Mouse (Mus musculus) c-Kit-positive CD71-negative TER-119-negative erythroid progenitor cells, embryonic 14.5 days (primary cell): ENCODE measurements around the gene Edn2.

Experiments used
- DNase-seq: peaks from one replicate; pipeline ENCODE4 v3.0.0-alpha.2; 2013; ENCODE audit warnings: low read depth

The Edn2 gene

GRCm38 (mm10) chr4:120158714-120159310, 2.2 kb upstream of the Edn2 start:
- DNase-seq: no peak

GRCm38 (mm10) chr4:120162586-120162985, 1.6 kb downstream of the Edn2 start:
- no peak for DNase-seq

DNA sequence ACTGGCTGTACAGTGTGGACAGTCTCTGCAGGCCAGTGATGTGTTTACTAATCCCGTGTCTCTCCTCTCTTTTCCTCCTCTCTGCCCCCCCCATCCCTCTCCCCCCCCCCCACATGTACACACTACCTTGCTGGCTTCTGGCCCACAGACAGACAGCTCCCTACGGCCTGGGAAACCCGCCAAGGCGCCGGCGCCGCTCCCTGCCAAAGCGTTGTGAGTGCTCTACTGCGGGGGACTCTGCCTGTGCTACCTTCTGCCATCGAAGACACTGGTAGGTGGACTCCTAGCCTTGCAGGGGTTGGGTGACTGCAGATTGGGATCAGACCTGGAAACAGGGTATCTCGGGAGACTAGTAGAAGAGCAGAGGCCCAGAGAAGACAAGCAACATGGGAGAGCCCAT, 2.2 kb downstream of the Edn2 start:
- DNase-seq: no peak

DNA sequence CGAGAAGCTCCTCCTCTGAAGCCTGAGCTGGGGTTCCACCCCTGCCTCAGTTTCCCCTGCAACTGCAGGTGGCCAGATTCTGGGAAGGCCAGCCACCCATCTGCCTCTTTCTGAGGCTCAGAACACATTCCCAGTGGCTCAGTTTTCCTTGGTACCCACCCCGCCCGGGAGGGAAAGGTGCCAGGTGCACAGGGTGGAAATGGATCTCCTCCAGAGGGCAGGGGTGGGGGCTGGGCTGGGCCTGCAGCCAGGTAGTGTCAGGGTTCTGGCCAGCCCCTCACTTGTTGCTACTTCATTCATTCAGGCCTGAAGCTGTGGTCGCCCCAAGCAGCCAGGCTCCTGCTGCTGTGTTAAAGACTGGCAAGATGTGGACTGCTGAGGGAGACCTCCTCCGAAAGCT, 3.3 kb downstream of the Edn2 start:
- DNase-seq: no peak

DNA sequence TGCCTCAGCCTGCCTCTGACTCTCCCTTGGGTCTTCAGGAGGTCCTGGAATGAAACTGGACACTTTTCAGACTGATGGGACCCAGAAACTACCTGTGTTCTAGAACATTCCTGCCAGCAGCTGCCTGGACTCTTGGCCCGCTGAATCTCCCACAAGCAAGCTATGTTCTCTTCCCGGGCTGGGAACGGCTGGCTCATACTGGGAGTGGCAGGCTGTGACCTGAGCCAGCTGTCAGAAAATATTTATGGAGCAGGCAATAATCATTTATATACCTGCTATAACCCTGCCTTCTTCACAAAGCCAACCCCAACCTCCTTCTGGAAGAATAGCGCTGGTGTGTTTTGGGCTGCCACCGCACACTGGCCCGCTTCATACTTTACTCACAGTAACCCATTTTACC, 6.8 kb downstream of the Edn2 start:
- DNase-seq: no peak

GRCm38 (mm10) chr4:120168346-120168745, 7.3 kb downstream of the Edn2 start:
- DNase-seq: no peak

GRCm38 (mm10) chr4:120170387-120170936, 9.5 kb downstream of the Edn2 start:
- no peak for DNase-seq

DNA sequence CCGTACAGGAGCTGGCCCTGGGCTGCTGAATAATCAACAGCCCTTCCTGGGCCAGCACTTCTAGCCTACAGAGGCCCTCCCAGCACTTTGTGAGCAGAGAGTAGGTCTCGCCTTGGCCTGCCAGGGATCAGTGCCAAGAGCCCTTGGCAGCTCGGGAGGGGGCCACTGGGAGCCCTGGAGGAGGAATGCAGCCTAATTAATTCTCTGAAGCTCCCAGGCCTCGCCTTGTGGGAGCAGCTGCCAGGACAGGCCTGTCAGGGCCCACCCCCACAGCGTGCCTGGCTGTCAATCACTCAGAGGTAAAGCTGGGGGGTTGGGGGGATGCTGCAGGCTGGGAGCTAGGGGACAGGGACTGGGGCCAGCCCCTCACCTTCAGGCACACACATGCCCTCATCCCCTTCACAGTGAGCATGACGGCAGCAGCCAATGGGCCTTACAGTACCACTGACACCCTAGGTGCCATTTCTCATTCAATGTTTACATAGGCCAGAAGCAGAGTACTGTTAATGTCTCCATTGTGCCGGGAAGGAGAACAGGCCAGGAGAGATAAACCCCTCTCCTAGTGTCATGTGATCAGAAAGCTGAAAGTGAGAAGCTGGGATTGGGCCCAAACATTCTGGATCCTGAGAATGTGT, 11.2 kb downstream of the Edn2 start:
- DNase-seq: no peak

GRCm38 (mm10) chr4:120179123-120179522, 18.1 kb downstream of the Edn2 start:
- DNase-seq: no peak

DNA sequence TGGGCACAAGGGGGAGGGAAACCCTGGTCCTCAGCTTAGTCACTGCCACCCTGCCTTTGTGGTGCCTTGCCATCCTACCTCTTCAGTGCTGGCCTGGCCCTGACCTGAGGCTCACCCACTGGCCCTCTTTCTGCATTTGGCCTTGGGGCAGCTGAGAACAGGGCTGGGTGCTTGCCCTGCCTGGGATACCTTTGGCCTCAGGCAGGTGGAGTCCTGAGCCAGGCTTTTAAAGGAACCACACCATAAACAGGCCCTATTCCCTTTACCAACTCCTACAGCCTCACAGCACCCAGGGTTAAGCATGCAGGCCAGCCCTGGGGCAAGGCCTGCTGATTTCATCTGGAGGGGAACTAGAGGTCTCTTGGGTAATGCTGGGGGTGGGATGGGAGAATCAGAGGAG, 19.5 kb downstream of the Edn2 start:
- DNase-seq: no peak

GRCm38 (mm10) chr4:120184374-120184991, 23.5 kb downstream of the Edn2 start:
- DNase-seq: no peak

GRCm38 (mm10) chr4:120186441-120186840, 25.4 kb downstream of the Edn2 start:
- DNase-seq: no peak

DNA sequence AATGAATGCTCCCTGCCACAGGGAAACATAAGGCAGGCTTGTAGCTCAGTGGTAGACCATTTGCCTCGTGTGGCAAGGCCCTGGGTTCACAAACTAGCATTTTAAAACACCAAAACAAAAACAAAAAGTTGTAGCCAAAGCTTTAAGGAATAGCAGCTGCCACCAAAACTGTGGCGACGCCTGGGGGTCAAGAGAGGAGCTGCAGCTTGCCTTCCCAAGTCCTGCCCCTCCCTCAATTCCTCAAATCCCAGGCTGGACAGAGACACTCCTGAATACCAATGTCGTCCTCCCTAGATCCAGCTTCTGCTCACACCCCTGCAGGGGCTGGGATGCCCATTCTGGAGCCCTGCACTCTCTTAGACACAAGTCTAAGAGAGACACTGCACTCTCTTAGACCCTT, 25.9 kb downstream of the Edn2 start:
- no peak for DNase-seq

GRCm38 (mm10) chr4:120188204-120188603, 27.2 kb downstream of the Edn2 start:
- no peak for DNase-seq

DNA sequence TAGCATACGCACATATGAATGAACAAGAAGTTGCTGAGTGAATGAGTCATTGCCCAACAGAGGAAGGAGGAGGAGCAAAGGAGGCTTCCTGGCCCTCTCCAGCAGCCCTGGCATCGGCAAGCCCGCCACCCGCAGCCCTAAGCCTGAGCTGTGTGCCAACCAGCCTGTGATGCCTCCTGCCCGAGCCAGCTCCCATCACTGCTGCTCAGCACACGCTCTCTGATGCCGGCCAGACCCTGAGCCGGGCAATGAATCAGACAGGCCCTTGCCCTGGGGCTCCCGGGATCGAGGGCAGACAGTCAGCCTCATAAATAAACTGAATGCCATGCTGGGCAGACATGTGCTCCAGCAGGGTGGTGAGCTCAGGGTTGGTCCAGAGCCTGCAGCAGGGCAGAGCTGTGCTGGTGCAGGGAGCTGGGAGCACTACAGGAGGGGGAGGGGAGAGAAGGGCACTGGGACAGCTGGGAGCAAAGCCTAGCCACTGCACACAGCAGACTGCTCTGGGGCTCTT, 27.7 kb downstream of the Edn2 start:
- DNase-seq: no peak

- no peak for DNase-seq
Measured at GRCm38 (mm10) chr4:120189941-120190340, 28.9 kb downstream of the Edn2 start.

GRCm38 (mm10) chr4:120191987-120192386, 31.0 kb downstream of the Edn2 start:
- no peak for DNase-seq

DNA sequence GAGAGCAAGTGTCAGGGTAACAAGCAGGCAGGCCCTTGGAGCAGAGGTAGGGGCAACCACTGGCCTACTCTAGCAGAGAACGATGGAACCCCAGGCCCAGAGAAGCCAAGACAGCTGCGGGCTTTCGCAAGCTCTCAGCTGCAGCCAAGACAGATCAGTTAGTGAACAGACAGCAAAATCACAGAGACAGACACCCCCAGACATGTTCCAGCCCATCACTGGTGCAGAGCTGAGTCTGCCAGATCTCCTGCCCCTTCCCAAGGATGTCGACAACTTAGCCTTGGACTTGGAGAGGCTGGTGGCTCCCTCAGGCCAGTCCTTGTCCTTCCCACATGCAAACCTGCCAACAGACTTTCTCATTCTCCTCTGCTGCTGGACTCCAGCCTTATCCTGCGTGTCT, 33.0 kb downstream of the Edn2 start:
- DNase-seq: no peak

DNA sequence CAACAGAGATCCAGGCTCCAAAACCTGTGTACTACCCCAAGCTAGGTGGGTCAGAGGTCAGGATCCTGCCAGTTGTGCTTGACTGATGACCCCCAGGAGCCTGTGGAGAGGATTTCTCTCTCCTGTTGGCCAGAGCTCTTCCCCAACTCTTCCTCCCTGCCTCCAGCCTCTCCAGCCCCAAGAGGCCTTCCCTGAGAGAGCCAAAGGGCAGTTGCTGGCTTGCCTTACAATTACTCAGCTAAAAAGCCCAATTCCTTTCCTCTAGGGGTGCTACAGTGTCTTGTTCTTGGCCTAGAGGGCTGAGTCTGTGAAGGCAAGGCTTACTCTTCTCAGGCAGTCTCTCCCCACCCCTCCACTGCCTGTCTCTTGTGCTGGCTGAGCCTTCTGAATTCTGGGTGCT, 34.0 kb downstream of the Edn2 start:
- no peak for DNase-seq

DNA sequence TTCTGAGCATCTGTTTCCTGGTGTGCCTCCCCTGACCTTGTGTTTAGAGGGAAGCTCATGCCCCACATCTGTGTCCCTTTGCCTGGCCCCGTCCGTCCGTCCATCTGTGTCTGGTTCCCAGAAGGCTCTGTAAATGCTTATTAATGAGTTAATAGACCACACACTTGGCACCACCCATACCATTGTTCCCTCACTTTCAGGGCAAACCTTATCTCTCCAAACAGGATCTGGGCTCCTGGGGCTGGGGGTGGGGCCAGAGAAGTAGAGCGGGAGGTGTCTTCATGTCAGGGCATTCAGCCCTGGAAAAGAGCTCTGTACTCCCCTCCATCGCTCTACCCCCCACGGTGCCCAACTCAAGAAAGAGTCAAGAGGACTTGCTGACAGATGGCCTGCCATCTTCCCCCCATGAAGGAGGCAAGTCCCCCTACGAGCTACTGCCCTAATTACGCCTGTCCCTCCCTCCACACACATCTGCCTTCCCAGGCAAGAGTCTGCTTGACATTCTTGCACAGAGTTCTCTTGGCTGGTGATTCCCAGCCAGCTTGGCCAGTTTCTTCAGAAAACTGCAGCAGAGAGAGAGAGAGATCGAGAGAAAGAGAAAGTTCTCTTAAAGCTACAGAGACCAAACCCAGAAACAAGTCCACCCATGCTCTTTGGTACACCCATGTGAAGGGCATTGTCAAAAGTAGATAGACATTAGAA, 38.3 kb downstream of the Edn2 start:
- no peak for DNase-seq

DNA sequence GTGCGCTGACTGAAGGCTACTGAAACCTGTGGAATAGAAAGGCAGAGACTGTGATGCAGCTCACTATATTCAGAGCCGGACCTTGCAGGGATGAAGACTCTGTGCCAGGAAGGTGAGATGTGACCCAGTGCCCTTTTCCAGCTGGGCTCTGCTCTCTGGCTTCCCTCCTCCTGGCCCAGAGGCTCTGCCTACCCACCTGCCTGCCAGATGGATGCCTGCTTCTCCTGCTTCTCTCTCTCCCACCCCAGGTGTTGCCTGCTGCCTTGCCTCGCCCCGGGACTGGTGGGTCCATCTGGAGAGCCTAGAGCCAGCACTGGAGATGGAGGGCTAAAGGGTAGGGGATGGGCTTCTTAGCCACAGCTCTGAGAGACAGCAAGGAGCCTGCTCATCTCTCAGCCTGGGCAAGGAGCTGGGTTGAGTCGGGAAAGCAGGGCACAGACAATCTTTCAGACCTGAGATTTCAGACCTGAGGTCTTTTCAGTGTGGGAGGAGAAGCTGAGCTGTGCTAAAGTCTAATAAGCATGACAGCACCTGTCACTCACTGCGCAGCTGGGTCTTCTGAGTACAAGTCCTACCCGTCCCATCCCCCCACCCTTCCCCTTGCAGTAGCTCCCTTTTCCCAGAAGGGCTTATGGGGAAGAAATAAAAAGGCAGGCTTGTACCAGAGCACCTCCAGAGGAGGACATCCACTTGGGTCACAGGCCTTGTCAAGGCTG, 39.7 kb downstream of the Edn2 start:
- no peak for DNase-seq

DNA sequence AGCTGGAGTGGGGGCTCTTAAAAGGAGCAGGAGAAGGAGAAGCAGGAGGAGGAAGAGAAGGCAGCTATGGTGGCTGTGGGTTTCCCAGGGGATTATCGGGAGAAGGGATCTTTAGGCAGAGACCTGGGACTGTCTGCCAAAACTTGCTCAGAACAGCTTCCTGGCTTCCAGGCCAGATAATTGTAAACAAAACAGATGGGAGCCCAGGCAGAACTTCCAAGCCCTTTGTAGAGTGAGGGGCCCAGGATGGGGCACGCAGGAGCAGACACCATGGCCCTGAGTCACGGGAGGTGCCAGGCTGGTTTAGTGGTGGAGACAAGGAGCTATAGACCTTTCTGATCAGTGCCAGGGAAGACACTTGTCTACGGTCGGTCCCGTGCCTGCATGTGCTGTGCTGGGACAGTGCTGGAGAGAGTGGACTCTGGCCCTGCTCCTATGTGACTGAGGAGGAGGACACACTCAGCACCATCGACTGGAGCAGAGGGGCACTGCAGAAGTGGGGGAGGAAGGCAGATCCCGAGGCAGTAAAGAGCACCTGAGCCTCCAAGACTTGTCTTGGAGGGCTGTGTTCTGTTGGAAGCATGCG, 43.4 kb downstream of the Edn2 start:
- no peak for DNase-seq
